Mouse (Mus musculus) heart, adult 2 months (tissue): ENCODE measurements at regions not wholly inside any gene's neighbourhood (a gene's known extent, or its start where the extent isn't known, plus 50 kb on each side); places are given as distances from the start of the nearest gene placed in this dataset.

ENCODE experiments used
- DNase-seq, 2 experiments: peaks; one replicate each; pipeline ENCODE4 v3.0.0; 2021
- H3K27ac ChIP-seq: fragments of 200-600 bp; 2 replicates; pipeline ENCODE4 v1.8.1; 2022
- H3K27me3 ChIP-seq: fragments of 200-500 bp; 2 replicates; pipeline ENCODE4 v1.6.1; 2012; ENCODE audit warnings: mild to moderate bottlenecking, low read length, inconsistent platforms, mixed read lengths; ENCODE audit not compliant: control insufficient read depth, insufficient read depth
- H3K36me3 ChIP-seq: fragments of 200-500 bp; 2 replicates; pipeline ENCODE4 v1.6.1; 2012; ENCODE audit warnings: low read length, inconsistent platforms; ENCODE audit not compliant: control insufficient read depth, insufficient read depth
- H3K4me1 ChIP-seq: fragments of 200-500 bp; 2 replicates; pipeline ENCODE4 v1.6.1; 2011; ENCODE audit warnings: low read length; ENCODE audit not compliant: control insufficient read depth, insufficient read depth
- H3K4me3 ChIP-seq: fragments of 200-600 bp; 2 replicates; pipeline ENCODE4 v1.8.1; 2022
- H3K79me2 ChIP-seq: fragments of 200-500 bp; replicated peaks from 2 replicates; pipeline ENCODE4 v1.6.1; 2012; ENCODE audit warnings: mild to moderate bottlenecking, inconsistent platforms, low read length, moderate library complexity, mixed read lengths; ENCODE audit not compliant: control insufficient read depth, insufficient read depth
- H3K9ac ChIP-seq: fragments of 200-500 bp; 2 replicates; pipeline ENCODE4 v1.6.1; 2012; ENCODE audit warnings: low read depth, mild to moderate bottlenecking, control low read depth, inconsistent platforms, low read length, mixed read lengths
- CTCF ChIP-seq: fragments of 200-600 bp; IDR thresholded peaks from 2 replicates; pipeline ENCODE4 v1.8.1; 2022; ENCODE audit warnings: antibody characterized with exemption, mild to moderate bottlenecking, moderate library complexity
- EP300 ChIP-seq: fragments of 200-500 bp; IDR thresholded peaks from 2 replicates; pipeline ENCODE4 v1.6.1; 2011; ENCODE audit warnings: low read depth, low read length, control low read depth; ENCODE audit not compliant: insufficient read depth
- POLR2A ChIP-seq: fragments of 200-500 bp; IDR thresholded peaks from 2 replicates; pipeline ENCODE4 v1.6.1; 2011; ENCODE audit warnings: mild to moderate bottlenecking, low read depth, low read length, control low read depth; ENCODE audit not compliant: insufficient read depth
- WGBS: fragments of 180-500 bp; shearing (Covaris S2); methylation state at CpG from one replicate; pipeline ENCODE4 v1.1.7; 2018; 5-methylcytosine and 5-hydroxymethylcytosine counted together
- intact Hi-C: fragments of 180-260 bp; cut with DNase I; formaldehyde crosslinking; loops from one replicate; pipeline ENCODE4 v1.15.1; 2025

- no peak overlapping the region for H3K4me3 ChIP-seq
- no peaks in the 10 kb centered on the region for H3K4me1 ChIP-seq
- DNase-seq, result no peak
- intact Hi-C loops, result no loop called here
- H3K79me2 ChIP-seq, result no peaks in the 10 kb centered on the region
- H3K27ac ChIP-seq, result no peak overlapping the region
- H3K27me3 ChIP-seq, result no peaks in the 10 kb centered on the region
- no peak for TF ChIP-seq POLR2A
- TF ChIP-seq CTCF, result no peak
- TF ChIP-seq EP300, result no peak
- WGBS, result 75% methylated on average over 10 of the region's 10 CpGs
- no peaks in the 10 kb centered on the region for H3K36me3 ChIP-seq
- no peak overlapping the region for H3K9ac ChIP-seq
Observed at GRCm38 (mm10) chr12:59460997-59461961, 241.8 kb upstream of the Fbxo33 start.

GRCm38 (mm10) chr12:59456175-59456851 is 236.8 kb upstream of the Fbxo33 start:
- intact Hi-C loops, result no loop called here
- Histone ChIP-seq H3K9ac (no peak overlapping the region), H3K4me1 (no peaks in the 10 kb centered on the region), H3K36me3 (no peaks in the 10 kb centered on the region), H3K79me2 (no peaks in the 10 kb centered on the region), H3K4me3 (no peak overlapping the region), H3K27me3 (no peaks in the 10 kb centered on the region), H3K27ac (no peak overlapping the region)
- TF ChIP-seq EP300 (no peak), POLR2A (no peak), CTCF (no peak)
- WGBS, result 55% methylated on average over 5 of the region's 5 CpGs
- DNase-seq, result no peak

- TF ChIP-seq POLR2A (no peak), CTCF (no peak), EP300 (no peak)
- H3K9ac ChIP-seq, result no peak overlapping the region
- no peaks in the 10 kb centered on the region for H3K27me3 ChIP-seq
- WGBS, result 64% methylated on average over 6 of the region's 6 CpGs
- intact Hi-C loops, result no loop called here
- no peaks in the 10 kb centered on the region for H3K36me3 ChIP-seq
- no peak overlapping the region for H3K4me3 ChIP-seq
- no peak for DNase-seq
- no peak overlapping the region for H3K27ac ChIP-seq
- no peaks in the 10 kb centered on the region for H3K4me1 ChIP-seq
- H3K79me2 ChIP-seq, result no peaks in the 10 kb centered on the region
Observed at GRCm38 (mm10) chr12:59415051-59415450, 195.5 kb upstream of the Fbxo33 start.

GRCm38 (mm10) chr12:59411491-59411890 is 192.0 kb upstream of the Fbxo33 start:
- no peak for DNase-seq
- intact Hi-C loops, result no loop called here
- Histone ChIP-seq H3K27me3 (no peaks in the 10 kb centered on the region; the same call in 1 of the 2 replicates), H3K27ac (no peak overlapping the region), H3K36me3 (no peaks in the 10 kb centered on the region), H3K4me3 (no peak overlapping the region), H3K4me1 (no peaks in the 10 kb centered on the region), H3K79me2 (no peaks in the 10 kb centered on the region), H3K9ac (no peak overlapping the region)
- TF ChIP-seq EP300 (no peak), CTCF (no peak), POLR2A (no peak)
- 54% methylated on average over 1 of the region's 1 CpGs for WGBS

GRCm38 (mm10) chr12:59391103-59391502 is 171.6 kb upstream of the Fbxo33 start:
- DNase-seq, result no peak
- Histone ChIP-seq H3K79me2 (no peaks in the 10 kb centered on the region), H3K27ac (no peak overlapping the region), H3K36me3 (no peaks in the 10 kb centered on the region), H3K4me1 (no peaks in the 10 kb centered on the region), H3K9ac (no peak overlapping the region), H3K4me3 (no peak overlapping the region), H3K27me3 (no peaks in the 10 kb centered on the region)
- WGBS, result 83% methylated on average over 3 of the region's 3 CpGs
- intact Hi-C loops, result no loop called here
- no peak for TF ChIP-seq EP300
- TF ChIP-seq CTCF, result no peak
- no peak for TF ChIP-seq POLR2A

- intact Hi-C loops, result no loop called here
- Histone ChIP-seq H3K4me1 (no peaks in the 10 kb centered on the region), H3K9ac (no peak overlapping the region), H3K27me3 (no peaks in the 10 kb centered on the region), H3K36me3 (no peaks in the 10 kb centered on the region), H3K4me3 (no peak overlapping the region), H3K27ac (no peak overlapping the region), H3K79me2 (no peaks in the 10 kb centered on the region)
- WGBS, result 29% methylated on average over 3 of the region's 3 CpGs
- no peak for TF ChIP-seq POLR2A
- TF ChIP-seq EP300, result no peak
- peak; percentile 78 for TF ChIP-seq CTCF
- no peak for DNase-seq
Observed at GRCm38 (mm10) chr12:59382812-59383211, 163.3 kb upstream of the Fbxo33 start.
